Mouse (Mus musculus) kidney, embryonic 15.5 days (tissue): ENCODE measurements at regions not wholly inside any gene's neighbourhood (a gene's known extent, or its start where the extent isn't known, plus 50 kb on each side); places are given as distances from the start of the nearest gene placed in this dataset.

Experiments used
- ATAC-seq: fragments of 200-750 bp; cut with Nextera tagmentation; replicated peaks from 2 replicates; pipeline ENCODE4 v1.8.0; 2017; ENCODE audit warnings: moderate TSS enrichment; ENCODE audit not compliant: low FRiP score
- H3K27ac ChIP-seq: fragments of 300-500 bp; sonication (generic); 2 replicates; pipeline ENCODE4 v1.5.1; 2015; ENCODE audit warnings: mild to moderate bottlenecking, inconsistent platforms
- H3K27me3 ChIP-seq: fragments of 300-500 bp; sonication (generic); 2 replicates; pipeline ENCODE4 v1.6.1; 2015; ENCODE audit warnings: inconsistent platforms
- H3K36me3 ChIP-seq: fragments of 300-500 bp; sonication (generic); 2 replicates; pipeline ENCODE4 v1.6.1; 2015; ENCODE audit warnings: inconsistent platforms
- H3K4me1 ChIP-seq: fragments of 300-500 bp; sonication (generic); 2 replicates; pipeline ENCODE4 v1.6.1; 2015; ENCODE audit warnings: inconsistent platforms
- H3K4me2 ChIP-seq: fragments of 300-500 bp; sonication (generic); 2 replicates; pipeline ENCODE4 v1.6.1; 2015; ENCODE audit warnings: moderate library complexity, mild to moderate bottlenecking, inconsistent platforms
- H3K4me3 ChIP-seq: fragments of 300-500 bp; sonication (generic); replicated peaks from 2 replicates; pipeline ENCODE4 v1.5.1; 2015; ENCODE audit warnings: mild to moderate bottlenecking, inconsistent platforms
- H3K9ac ChIP-seq: fragments of 300-500 bp; sonication (generic); 2 replicates; pipeline ENCODE4 v1.6.1; 2015; ENCODE audit warnings: mild to moderate bottlenecking, inconsistent platforms
- H3K9me3 ChIP-seq: fragments of 300-500 bp; sonication (generic); replicated peaks from 2 replicates; pipeline ENCODE4 v1.6.1; 2016; ENCODE audit warnings: inconsistent platforms
- WGBS: fragments of 180-500 bp; shearing (Covaris S2); methylation state at CpG from one replicate; pipeline ENCODE4 v1.1.7; 2015; ENCODE audit warnings: mixed read lengths; 5-methylcytosine and 5-hydroxymethylcytosine counted together

GRCm38 (mm10) chr6:100088576-100088975 lies 198.7 kb downstream of the Rybp start:
- no peak for ATAC-seq
- no peak overlapping the region for H3K4me2 ChIP-seq
- H3K4me1 ChIP-seq: 0 out of 2 replicates have a peak, but pooled peaks cover 9% of the 10 kb centered on the region
- H3K4me3 ChIP-seq: no peak overlapping the region
- no peak overlapping the region for H3K9ac ChIP-seq
- peaks cover 41% of the 10 kb centered on the region for H3K27me3 ChIP-seq
- no peaks in the 10 kb centered on the region for H3K36me3 ChIP-seq
- WGBS: 69% methylated on average over 4 of the region's 4 CpGs
- H3K9me3 ChIP-seq: no peaks in the 10 kb centered on the region
- H3K27ac ChIP-seq: no peak overlapping the region

GRCm38 (mm10) chr6:100086807-100087206 lies 200.5 kb downstream of the Rybp start:
- ATAC-seq: no peak
- Histone ChIP-seq H3K9ac (no peak overlapping the region), H3K36me3 (no peaks in the 10 kb centered on the region), H3K4me1 (peaks cover 12% of the 10 kb centered on the region), H3K27ac (no peak overlapping the region), H3K4me2 (no peak overlapping the region), H3K27me3 (peaks cover 23% of the 10 kb centered on the region), H3K9me3 (no peaks in the 10 kb centered on the region), H3K4me3 (no peak overlapping the region)
- whole genome bisulfite sequencing: 75% methylated on average over 7 of the region's 7 CpGs

- no peak overlapping the region for H3K4me2 ChIP-seq
- ATAC-seq: no peak; the same call in 1 of the 2 replicates
- H3K27me3 ChIP-seq: peaks cover 23% of the 10 kb centered on the region; the same call in 1 of the 2 replicates
- H3K4me1 ChIP-seq: peaks cover 12% of the 10 kb centered on the region
- no peak overlapping the region for H3K9ac ChIP-seq
- 65% methylated on average over 1 of the region's 1 CpGs for WGBS
- H3K9me3 ChIP-seq: no peaks in the 10 kb centered on the region
- H3K36me3 ChIP-seq: no peaks in the 10 kb centered on the region
- no peak overlapping the region for H3K27ac ChIP-seq
- H3K4me3 ChIP-seq: no peak overlapping the region
Measured at GRCm38 (mm10) chr6:100085981-100086380, 201.3 kb downstream of the Rybp start.

- no peak overlapping the region for H3K27ac ChIP-seq
- peaks cover 12% of the 10 kb centered on the region for H3K4me1 ChIP-seq
- H3K9ac ChIP-seq: no peak overlapping the region
- peaks cover 25% of the 10 kb centered on the region; the same call in 1 of the 2 replicates for H3K27me3 ChIP-seq
- no peaks in the 10 kb centered on the region for H3K9me3 ChIP-seq
- no peaks in the 10 kb centered on the region for H3K36me3 ChIP-seq
- WGBS: 96% methylated on average over 4 of the region's 4 CpGs
- no peak for ATAC-seq
- H3K4me2 ChIP-seq: no peak overlapping the region
- H3K4me3 ChIP-seq: no peak overlapping the region
Measured at GRCm38 (mm10) chr6:100083868-100084477, 203.3 kb downstream of the Rybp start.

- Histone ChIP-seq H3K4me2 (no peak overlapping the region), H3K36me3 (no peaks in the 10 kb centered on the region), H3K9ac (no peak overlapping the region), H3K4me1 (peaks cover 12% of the 10 kb centered on the region), H3K9me3 (no peaks in the 10 kb centered on the region), H3K4me3 (no peak overlapping the region), H3K27me3 (peaks cover 25% of the 10 kb centered on the region; the same call in 1 of the 2 replicates), H3K27ac (no peak overlapping the region)
- no peak for ATAC-seq
- WGBS: 55% methylated on average over 5 of the region's 5 CpGs
Measured at GRCm38 (mm10) chr6:100083127-100083526, 204.2 kb downstream of the Rybp start.

- 7% methylated on average over 10 of the region's 10 CpGs for WGBS
- Histone ChIP-seq H3K4me2 (peak overlapping the region; percentile 36), H3K4me3 (no peak overlapping the region), H3K27me3 (peaks cover 26% of the 10 kb centered on the region; the same call in 1 of the 2 replicates), H3K27ac (0 out of 2 replicates have a peak overlapping the region, but pooled peaks have one; percentile 22), H3K9me3 (no peaks in the 10 kb centered on the region), H3K36me3 (no peaks in the 10 kb centered on the region), H3K9ac (no peak overlapping the region), H3K4me1 (peaks cover 19% of the 10 kb centered on the region)
- ATAC-seq: peak; percentile 76
Measured at GRCm38 (mm10) chr6:100074672-100075335, 212.5 kb downstream of the Rybp start.

- H3K4me3 ChIP-seq: no peak overlapping the region
- 60% methylated on average over 6 of the region's 6 CpGs for WGBS
- no peaks in the 10 kb centered on the region for H3K36me3 ChIP-seq
- H3K4me1 ChIP-seq: peaks cover 19% of the 10 kb centered on the region
- H3K27ac ChIP-seq: no peak overlapping the region
- no peak for ATAC-seq
- H3K9me3 ChIP-seq: no peaks in the 10 kb centered on the region
- H3K9ac ChIP-seq: no peak overlapping the region
- H3K4me2 ChIP-seq: no peak overlapping the region
- peaks cover 18% of the 10 kb centered on the region; the same call in 1 of the 2 replicates for H3K27me3 ChIP-seq
Measured at GRCm38 (mm10) chr6:100072261-100072968, 214.9 kb downstream of the Rybp start.

- Histone ChIP-seq H3K4me1 (0 out of 2 replicates have a peak, but pooled peaks cover 5% of the 10 kb centered on the region), H3K27me3 (peaks cover 19% of the 10 kb centered on the region), H3K4me3 (no peak overlapping the region), H3K9me3 (no peaks in the 10 kb centered on the region), H3K4me2 (no peak overlapping the region), H3K36me3 (no peaks in the 10 kb centered on the region), H3K9ac (no peak overlapping the region), H3K27ac (no peak overlapping the region)
- 84% methylated on average over 4 of the region's 4 CpGs for WGBS
- no peak for ATAC-seq
Measured at GRCm38 (mm10) chr6:100069151-100069550, 218.1 kb downstream of the Rybp start.

GRCm38 (mm10) chr6:100067273-100067672 lies 220.0 kb downstream of the Rybp start:
- no peaks in the 10 kb centered on the region for H3K36me3 ChIP-seq
- H3K9ac ChIP-seq: no peak overlapping the region
- no peak for ATAC-seq
- 76% methylated on average over 4 of the region's 4 CpGs for WGBS
- peaks cover 15% of the 10 kb centered on the region for H3K27me3 ChIP-seq
- no peak overlapping the region for H3K27ac ChIP-seq
- H3K4me2 ChIP-seq: no peak overlapping the region
- no peak overlapping the region for H3K4me3 ChIP-seq
- H3K4me1 ChIP-seq: no peaks in the 10 kb centered on the region
- no peaks in the 10 kb centered on the region for H3K9me3 ChIP-seq

GRCm38 (mm10) chr6:100065586-100065985 lies 221.7 kb downstream of the Rybp start:
- Histone ChIP-seq H3K27me3 (peaks cover 14% of the 10 kb centered on the region), H3K9ac (no peak overlapping the region), H3K4me2 (no peak overlapping the region), H3K27ac (no peak overlapping the region), H3K9me3 (no peaks in the 10 kb centered on the region), H3K4me1 (no peaks in the 10 kb centered on the region; the same call in 1 of the 2 replicates), H3K36me3 (no peaks in the 10 kb centered on the region), H3K4me3 (no peak overlapping the region)
- ATAC-seq: no peak
- WGBS: 82% methylated on average over 3 of the region's 3 CpGs

GRCm38 (mm10) chr6:100062961-100063360 lies 224.3 kb downstream of the Rybp start:
- Histone ChIP-seq H3K4me3 (no peak overlapping the region), H3K27me3 (peaks cover 21% of the 10 kb centered on the region), H3K36me3 (no peaks in the 10 kb centered on the region), H3K9ac (no peak overlapping the region), H3K4me2 (no peak overlapping the region), H3K9me3 (no peaks in the 10 kb centered on the region), H3K27ac (no peak overlapping the region), H3K4me1 (peaks cover 9% of the 10 kb centered on the region; the same call in 1 of the 2 replicates)
- WGBS: 84% methylated on average over 8 of the region's 8 CpGs
- ATAC-seq: no peak

GRCm38 (mm10) chr6:100059803-100060202 lies 227.5 kb downstream of the Rybp start:
- no peak for ATAC-seq
- WGBS: 43% methylated on average over 8 of the region's 8 CpGs
- H3K27ac ChIP-seq: no peak overlapping the region
- no peaks in the 10 kb centered on the region for H3K9me3 ChIP-seq
- no peaks in the 10 kb centered on the region for H3K36me3 ChIP-seq
- H3K27me3 ChIP-seq: peaks cover 25% of the 10 kb centered on the region
- no peak overlapping the region for H3K9ac ChIP-seq
- peaks cover 9% of the 10 kb centered on the region; the same call in 1 of the 2 replicates for H3K4me1 ChIP-seq
- H3K4me2 ChIP-seq: no peak overlapping the region
- H3K4me3 ChIP-seq: no peak overlapping the region
